Mouse (Mus musculus) C2C12 (cell line): ENCODE measurements around the gene Sec24a.

Experiments used
- CEBPB ChIP-seq: IDR thresholded peaks from one replicate; pipeline ENCODE4 v1.6.1; 2011; ENCODE audit warnings: low read depth, mild to moderate bottlenecking, control low read depth, moderate library complexity
- CTCF ChIP-seq: IDR thresholded peaks from one replicate; pipeline ENCODE4 v1.5.1; 2011; ENCODE audit not compliant: control insufficient read depth, insufficient read depth, insufficient read length
- FOSL1 ChIP-seq: IDR thresholded peaks from one replicate; pipeline ENCODE4 v1.8.0; 2011; ENCODE audit warnings: mild to moderate bottlenecking, low read length; ENCODE audit not compliant: poor library complexity, insufficient read depth, severe bottlenecking
- MAX ChIP-seq: IDR thresholded peaks from one replicate; pipeline ENCODE4 v1.6.1; 2011; ENCODE audit warnings: mild to moderate bottlenecking, control low read depth
- MYOG ChIP-seq: IDR thresholded peaks from one replicate; pipeline ENCODE4 v1.6.1; 2011; ENCODE audit not compliant: control insufficient read depth, insufficient read length; ENCODE audit errors: extremely low read depth
- USF1 ChIP-seq: IDR thresholded peaks from one replicate; pipeline ENCODE4 v1.6.1; 2011; ENCODE audit warnings: low read depth, mild to moderate bottlenecking, control low read depth, moderate library complexity

- TF ChIP-seq MYOG (no peak), MAX (no peak), CTCF (no peak), USF1 (no peak), CEBPB (no peak), FOSL1 (no peak)
Observed at GRCm38 (mm10) chr11:51645293-51645692, 118.1 kb downstream of the Sec24a start.
